Mouse (Mus musculus): Measurements from ENCODE around the gene Krtap19-2. TPM values are rescaled to one million over a fixed set of nuclear protein-coding genes. Genes with fewer than 3 reads are reported as not detected.

Gene Krtap19-2
- polyA plus RNA-seq, 1 experiment from 2014 or later, result not detected

- Histone ChIP-seq H3K4me1 (no peaks in the 10 kb centered on the region), H3K27ac (no peak overlapping the region), H3K4me2 (no peak overlapping the region), H3K9ac (no peak overlapping the region), H3K27me3 (no peaks in the 10 kb centered on the region), H3K9me3 (replicated peaks) (no peaks in the 10 kb centered on the region), H3K36me3 (no peaks in the 10 kb centered on the region), H3K4me3 (replicated peaks) (no peak overlapping the region)
- ATAC-seq (replicated peaks; ENCODE audit: low FRiP score), result no peak
- whole genome bisulfite sequencing, result 81% methylated on average over 3 of the region's 3 CpGs
These were observed 50.3 kb downstream of the Krtap19-2 start for GRCm38 (mm10) chr16:88823736-88824135.

Other genes starting within 250 kb of the Krtap19-2 start
- not detected in 2 replicates for gene 2310079G19Rik, start 246.6 kb downstream of the Krtap19-2 start, polyA plus RNA-seq (2015; fragmentation: Nextera tagmentation; extraction: Ambion mirVana)
- gene Krtap26-1, start 226.5 kb downstream of the Krtap19-2 start, polyA plus RNA-seq (2015; fragmentation: Nextera tagmentation; extraction: Ambion mirVana), result not detected in 2 replicates
- not detected in 2 replicates for gene Krtap27-1, start 202.6 kb downstream of the Krtap19-2 start, polyA plus RNA-seq (2015; fragmentation: Nextera tagmentation; extraction: Ambion mirVana)
- gene 2310061N02Rik, start 166.3 kb downstream of the Krtap19-2 start, polyA plus RNA-seq (2015; fragmentation: Nextera tagmentation; extraction: Ambion mirVana), result not detected in 2 replicates
- gene Krtap13-1, start 145.4 kb downstream of the Krtap19-2 start, polyA plus RNA-seq (2015; fragmentation: Nextera tagmentation; extraction: Ambion mirVana), result not detected in 2 replicates
- 0.19 TPM in 1 of 2 replicates, not detected in the other for gene Krtap13, start 122.6 kb downstream of the Krtap19-2 start, polyA plus RNA-seq (2015; fragmentation: Nextera tagmentation; extraction: Ambion mirVana)
- 0.30 TPM in 1 of 2 replicates, not detected in the other for gene 2310034C09Rik, start 115.4 kb downstream of the Krtap19-2 start, polyA plus RNA-seq (2015; fragmentation: Nextera tagmentation; extraction: Ambion mirVana)
- not detected in 2 replicates for gene 2310057N15Rik, start 100.1 kb downstream of the Krtap19-2 start, polyA plus RNA-seq (2015; fragmentation: Nextera tagmentation; extraction: Ambion mirVana)
- gene Gm5965, start 96.4 kb downstream of the Krtap19-2 start, polyA plus RNA-seq (2015; fragmentation: Nextera tagmentation; extraction: Ambion mirVana), result not detected in 2 replicates
- gene Gm20741, start 62.0 kb downstream of the Krtap19-2 start, polyA plus RNA-seq (2015; fragmentation: Nextera tagmentation; extraction: Ambion mirVana), result not detected in 2 replicates
- not detected in 2 replicates for gene Krtap15, start 54.1 kb downstream of the Krtap19-2 start, polyA plus RNA-seq (2015; fragmentation: Nextera tagmentation; extraction: Ambion mirVana)
- gene Krtap14, start 48.1 kb downstream of the Krtap19-2 start, polyA plus RNA-seq (2015; fragmentation: Nextera tagmentation; extraction: Ambion mirVana), result not detected in 2 replicates
- gene Krtap19-1, start 4.9 kb downstream of the Krtap19-2 start, polyA plus RNA-seq (2015; fragmentation: Nextera tagmentation; extraction: Ambion mirVana), result not detected in 2 replicates
- not detected in 2 replicates for gene Krtap19-3, start 3.8 kb upstream of the Krtap19-2 start, polyA plus RNA-seq (2015; fragmentation: Nextera tagmentation; extraction: Ambion mirVana)
- not detected in 2 replicates for gene Krtap19-4, start 10.8 kb upstream of the Krtap19-2 start, polyA plus RNA-seq (2015; fragmentation: Nextera tagmentation; extraction: Ambion mirVana)
- gene Krtap19-5, start 22.2 kb upstream of the Krtap19-2 start, polyA plus RNA-seq (2015; fragmentation: Nextera tagmentation; extraction: Ambion mirVana), result not detected in 2 replicates
- not detected in 2 replicates for gene Krtap19-9b, start 58.0 kb upstream of the Krtap19-2 start, polyA plus RNA-seq (2015; fragmentation: Nextera tagmentation; extraction: Ambion mirVana)
- gene Krtap16-3, start 88.6 kb upstream of the Krtap19-2 start, polyA plus RNA-seq (2015; fragmentation: Nextera tagmentation; extraction: Ambion mirVana), result not detected in 2 replicates
- gene Krtap22-2, start 136.5 kb upstream of the Krtap19-2 start, polyA plus RNA-seq (2015; fragmentation: Nextera tagmentation; extraction: Ambion mirVana), result not detected in 2 replicates
- not detected in 2 replicates for gene Gm10229, start 141.0 kb upstream of the Krtap19-2 start, polyA plus RNA-seq (2015; fragmentation: Nextera tagmentation; extraction: Ambion mirVana)
- gene Krtap6-1, start 157.4 kb upstream of the Krtap19-2 start, polyA plus RNA-seq (2015; fragmentation: Nextera tagmentation; extraction: Ambion mirVana), result not detected in 2 replicates
- not detected in 2 replicates for gene Gm10228, start 167.2 kb upstream of the Krtap19-2 start, polyA plus RNA-seq (2015; fragmentation: Nextera tagmentation; extraction: Ambion mirVana)
- gene Krtap6-5, start 173.6 kb upstream of the Krtap19-2 start, polyA plus RNA-seq (2015; fragmentation: Nextera tagmentation; extraction: Ambion mirVana), result not detected in 2 replicates
- not detected in 2 replicates for gene 1110025L11Rik, start 189.7 kb upstream of the Krtap19-2 start, polyA plus RNA-seq (2015; fragmentation: Nextera tagmentation; extraction: Ambion mirVana)
- gene Krtap6-3, start 209.7 kb upstream of the Krtap19-2 start, polyA plus RNA-seq (2015; fragmentation: Nextera tagmentation; extraction: Ambion mirVana), result not detected in 2 replicates